Mouse (Mus musculus) cerebellum, postnatal 14 days (tissue): Measurements from ENCODE around the gene Chaf1b.
A peak's percentile ranks its signal among the peaks of the same experiment; 100 is the strongest.

Experiments used
- DNase-seq, 2 experiments: peaks; one replicate each; pipeline ENCODE4 v3.0.0; 2021; ENCODE audit warnings: mixed read lengths in 2 of 2

The Chaf1b gene

GRCm38 (mm10) chr16:93913881-93914576 is 30.3 kb downstream of the Chaf1b start:
- DNase-seq: no peak

DNA sequence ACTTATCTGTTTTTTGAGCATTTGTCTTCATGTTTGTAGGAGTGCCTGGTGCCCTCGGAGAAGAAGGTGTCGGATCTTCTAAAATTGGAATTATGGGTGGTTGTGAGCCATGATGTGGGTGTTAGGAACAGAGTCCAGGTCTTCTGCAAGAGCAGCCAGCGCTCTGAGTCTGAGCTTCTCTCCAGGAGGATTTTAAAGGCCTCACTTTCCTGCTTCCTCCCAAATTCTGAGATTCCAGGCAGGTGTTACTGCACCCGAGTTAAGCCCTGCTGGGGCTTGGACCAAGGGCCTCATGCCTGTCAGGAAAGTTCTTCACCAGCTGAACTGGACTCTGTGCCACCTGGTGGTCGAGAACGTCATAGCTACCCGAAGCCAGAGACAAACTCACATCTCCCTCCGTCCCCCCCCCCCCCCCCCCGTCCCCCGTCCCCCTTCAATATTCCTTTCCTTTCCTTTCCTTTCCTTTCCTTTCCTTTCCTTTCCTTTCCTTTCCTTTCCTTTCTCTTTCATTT is 31.7 kb downstream of the Chaf1b start:
- DNase-seq: peak in 1 of 2 experiments; percentile 64

GRCm38 (mm10) chr16:93917712-93918678 is 34.3 kb downstream of the Chaf1b start:
- DNase-seq: peak; percentile 91 to 95

- no peak for DNase-seq
These were observed 35.0 kb downstream of the Chaf1b start for GRCm38 (mm10) chr16:93918679-93919060.

DNA sequence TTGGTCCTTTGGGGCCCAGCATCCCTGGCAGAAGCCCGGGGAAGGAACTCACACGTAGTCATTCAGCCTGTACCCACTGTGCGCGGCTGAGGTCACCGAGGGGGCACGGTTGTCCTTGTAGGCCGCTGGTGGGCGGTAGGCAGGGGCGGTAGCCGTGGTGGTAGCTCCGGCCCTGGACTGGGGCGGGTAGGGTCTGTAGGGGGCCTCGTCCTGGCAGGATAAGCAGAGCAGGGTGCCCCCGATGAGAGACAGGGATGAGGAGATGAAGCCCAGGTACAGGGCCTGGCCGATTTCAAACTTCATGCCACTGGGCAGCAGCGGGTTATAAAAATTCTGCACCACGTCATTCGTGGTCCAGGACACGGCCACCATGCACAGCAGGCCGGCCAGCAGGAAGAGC is 35.5 kb downstream of the Chaf1b start:
- DNase-seq: no peak

DNA sequence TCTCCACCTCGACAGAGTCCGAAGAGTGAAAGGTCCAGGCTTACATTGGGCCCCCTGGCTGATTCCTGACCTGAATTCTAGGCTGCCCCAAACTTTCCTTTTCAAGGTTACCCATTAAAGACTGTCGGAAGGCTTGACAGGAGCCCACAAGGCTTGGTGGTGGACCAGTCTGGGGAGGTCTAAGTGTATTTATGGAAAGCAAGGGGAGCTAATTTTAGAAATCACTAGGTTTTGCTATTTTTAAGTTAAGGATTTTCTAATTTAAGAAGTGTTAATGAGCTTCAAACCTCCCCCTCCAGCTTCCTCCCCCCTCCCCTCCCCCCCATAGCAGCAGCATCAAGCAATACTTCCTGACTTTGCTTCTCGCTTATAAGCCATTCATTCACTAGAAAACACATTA is 37.0 kb downstream of the Chaf1b start:
- no peak for DNase-seq

DNA sequence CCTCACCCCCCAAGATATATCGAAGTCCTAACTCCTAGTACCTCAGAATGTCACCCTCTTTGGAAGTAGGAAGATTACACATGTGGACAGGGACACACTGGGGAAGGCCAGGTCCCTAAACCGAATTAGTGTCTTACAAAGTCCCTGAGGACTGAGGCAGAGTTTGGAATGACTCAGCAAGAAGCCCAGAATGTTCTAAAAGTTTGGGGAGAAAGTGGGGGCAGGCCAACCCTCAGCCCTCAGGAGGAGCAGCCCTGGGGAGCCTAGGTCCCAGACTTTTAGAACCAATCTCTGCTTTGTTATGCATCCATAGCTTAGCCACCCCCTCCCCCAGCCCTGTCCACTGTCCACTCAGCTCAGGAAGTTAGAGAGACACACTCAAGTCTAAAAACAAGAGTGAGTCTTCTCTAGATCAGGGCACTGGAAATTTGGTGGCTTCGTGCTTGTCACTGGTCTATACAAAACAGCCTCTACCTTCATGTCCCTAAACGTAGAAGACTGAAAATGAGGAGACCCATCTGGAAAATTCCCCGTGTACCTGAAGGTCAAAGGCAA is 39.2 kb downstream of the Chaf1b start:
- no peak for DNase-seq

GRCm38 (mm10) chr16:93923788-93924187 is 40.1 kb downstream of the Chaf1b start:
- DNase-seq: no peak

- no peak for DNase-seq
These were observed 42.1 kb downstream of the Chaf1b start for GRCm38 (mm10) chr16:93925684-93926247.

- DNase-seq: no peak
These were observed 45.8 kb downstream of the Chaf1b start for GRCm38 (mm10) chr16:93929370-93930032.

GRCm38 (mm10) chr16:93932185-93933168 is 48.8 kb downstream of the Chaf1b start:
- peak; percentile 24 to 27 for DNase-seq

- DNase-seq: no peak
These were observed 50.9 kb downstream of the Chaf1b start for GRCm38 (mm10) chr16:93934588-93934987.

GRCm38 (mm10) chr16:93935009-93935408 is 51.3 kb downstream of the Chaf1b start:
- no peak for DNase-seq

GRCm38 (mm10) chr16:93938400-93938846 is 54.7 kb downstream of the Chaf1b start:
- DNase-seq: peak; percentile 87 to 93

DNA sequence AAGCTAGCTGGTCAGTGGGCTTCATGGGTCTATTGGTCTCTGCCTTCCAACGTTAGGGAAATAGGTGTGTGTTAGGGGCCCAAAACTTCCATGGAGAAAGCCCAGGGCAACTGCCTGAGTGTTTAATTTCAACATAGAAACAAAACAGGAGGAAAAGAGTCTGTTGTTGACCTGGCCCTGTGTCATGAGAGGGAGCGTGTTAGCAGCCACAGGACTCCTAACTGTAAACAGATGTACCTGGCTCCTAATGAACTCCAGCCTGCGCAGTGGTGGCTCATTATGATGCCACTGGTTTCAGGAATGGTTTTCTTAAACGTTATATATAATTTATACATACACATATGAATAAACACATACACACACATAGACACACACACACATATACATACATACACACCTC is 56.3 kb downstream of the Chaf1b start:
- DNase-seq: no peak

DNA sequence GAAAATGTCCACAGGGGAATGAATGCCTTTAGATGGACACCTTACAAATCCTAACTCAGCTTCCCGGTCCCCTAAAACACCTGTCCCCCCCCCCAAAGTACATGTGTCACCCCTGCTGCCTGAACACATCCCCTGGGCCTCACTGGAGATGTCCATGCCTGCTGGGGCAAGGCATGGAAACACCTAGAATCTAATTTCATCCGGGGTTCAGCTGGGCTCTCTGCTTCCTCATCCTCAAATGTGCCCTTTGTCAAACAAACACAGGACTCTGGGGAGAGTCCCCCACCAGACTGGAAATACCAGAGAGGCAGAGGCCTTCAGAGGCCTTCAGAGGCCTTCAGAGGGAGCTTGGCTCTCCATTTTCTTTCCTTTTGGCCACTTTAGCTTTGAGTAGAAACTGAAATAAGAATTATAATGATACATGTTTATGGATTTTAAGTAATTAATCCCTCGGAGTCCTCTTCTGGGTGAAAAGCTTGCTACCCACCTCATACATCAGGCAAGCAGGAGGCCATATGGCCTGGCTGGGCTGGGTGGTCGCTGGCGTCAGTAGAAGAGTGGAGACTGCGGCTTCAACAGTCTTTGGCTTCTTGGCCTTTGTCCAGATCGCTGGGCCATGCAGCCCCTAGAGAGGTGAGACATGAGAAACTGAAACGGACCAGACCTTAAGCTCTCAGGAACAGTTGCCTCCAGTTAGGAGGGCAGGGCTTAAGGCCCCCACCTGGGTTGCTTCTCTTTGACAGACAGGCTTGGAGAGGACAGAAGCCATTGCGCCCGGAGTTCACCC is 58.3 kb downstream of the Chaf1b start:
- DNase-seq: peak; percentile 33 to 46

- DNase-seq: no peak
These were observed 59.2 kb downstream of the Chaf1b start for GRCm38 (mm10) chr16:93942796-93943502.

GRCm38 (mm10) chr16:93944301-93944700 is 60.6 kb downstream of the Chaf1b start:
- DNase-seq: no peak

- DNase-seq: no peak
These were observed 63.7 kb downstream of the Chaf1b start for GRCm38 (mm10) chr16:93947396-93947795.
